Mouse (Mus musculus) thymus, postnatal 25 days (tissue): Measurements from ENCODE around the gene Kif19a.

ENCODE experiments used
- DNase-seq: peaks from one replicate; pipeline ENCODE4 v3.0.0; 2022

The Kif19a gene

DNA sequence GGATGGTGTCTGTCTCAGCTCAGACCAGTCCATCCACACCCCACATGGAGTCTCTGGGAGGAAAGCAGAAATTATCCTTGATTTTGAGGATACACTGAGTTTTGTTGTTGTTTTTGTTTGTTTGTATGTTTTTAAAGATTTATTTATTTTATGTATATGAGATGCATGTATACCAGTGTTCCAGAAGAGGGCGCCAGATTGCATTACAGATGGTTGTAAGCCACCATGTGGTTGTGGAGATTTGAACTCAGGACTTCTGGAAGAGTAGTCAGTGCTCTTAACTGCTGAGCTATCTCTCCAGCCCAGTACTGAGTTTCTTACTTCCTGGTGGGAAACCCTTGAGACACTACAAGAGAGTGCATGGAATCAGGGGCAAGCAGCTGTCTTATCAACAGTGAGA, 44.2 kb downstream of the Kif19a start:
- no peak for DNase-seq

- no peak for DNase-seq
These were observed 45.2 kb downstream of the Kif19a start for GRCm38 (mm10) chr11:114810344-114810743.

GRCm38 (mm10) chr11:114812731-114813240, 47.6 kb downstream of the Kif19a start:
- DNase-seq = peak; percentile 84

GRCm38 (mm10) chr11:114814873-114815592, 49.8 kb downstream of the Kif19a start:
- DNase-seq = no peak

- no peak for DNase-seq
These were observed 51.7 kb downstream of the Kif19a start for GRCm38 (mm10) chr11:114816934-114817333.

GRCm38 (mm10) chr11:114818185-114818584, 53.0 kb downstream of the Kif19a start:
- DNase-seq = no peak

DNA sequence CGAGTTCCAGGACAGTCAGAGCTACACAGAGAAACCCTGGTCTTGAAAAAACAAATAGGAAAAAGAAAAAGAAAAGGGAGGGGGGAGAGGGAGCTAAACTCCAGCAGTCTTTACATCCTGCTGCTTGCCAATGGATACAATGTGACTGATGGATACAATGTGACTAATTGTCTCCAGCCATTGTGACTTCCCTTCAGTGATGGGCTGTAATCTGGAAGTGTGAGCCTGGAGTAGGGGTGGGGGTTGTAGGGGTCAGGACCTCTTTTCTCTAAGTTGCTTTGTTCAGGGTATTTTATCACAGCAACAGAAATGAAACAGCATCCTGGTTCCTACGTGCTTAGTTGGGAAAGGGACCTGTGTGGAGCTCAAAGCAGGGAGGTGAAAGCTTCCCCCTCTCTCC, 53.9 kb downstream of the Kif19a start:
- DNase-seq = no peak

- DNase-seq = no peak
These were observed 55.3 kb downstream of the Kif19a start for GRCm38 (mm10) chr11:114820444-114820843.

DNA sequence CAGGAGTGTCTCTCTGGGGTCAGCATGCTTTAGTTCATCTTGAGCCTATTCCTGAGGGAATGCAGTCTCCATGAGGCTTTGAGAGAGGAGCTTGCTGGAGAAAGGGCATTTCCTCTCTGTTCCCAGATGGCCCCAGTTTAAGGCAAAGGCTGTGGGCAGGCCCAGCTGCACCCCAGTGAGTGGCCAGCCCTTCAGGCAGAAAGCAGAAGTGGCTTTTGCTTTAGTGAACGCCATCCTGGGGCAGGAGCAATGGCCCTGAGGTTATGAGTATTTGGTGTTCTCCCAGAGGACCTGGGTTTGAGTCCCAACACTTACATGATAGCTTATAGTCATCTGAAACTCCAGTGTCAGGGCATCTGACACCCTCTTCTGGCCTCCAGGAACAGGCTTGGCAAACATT, 56.1 kb downstream of the Kif19a start:
- no peak for DNase-seq

DNA sequence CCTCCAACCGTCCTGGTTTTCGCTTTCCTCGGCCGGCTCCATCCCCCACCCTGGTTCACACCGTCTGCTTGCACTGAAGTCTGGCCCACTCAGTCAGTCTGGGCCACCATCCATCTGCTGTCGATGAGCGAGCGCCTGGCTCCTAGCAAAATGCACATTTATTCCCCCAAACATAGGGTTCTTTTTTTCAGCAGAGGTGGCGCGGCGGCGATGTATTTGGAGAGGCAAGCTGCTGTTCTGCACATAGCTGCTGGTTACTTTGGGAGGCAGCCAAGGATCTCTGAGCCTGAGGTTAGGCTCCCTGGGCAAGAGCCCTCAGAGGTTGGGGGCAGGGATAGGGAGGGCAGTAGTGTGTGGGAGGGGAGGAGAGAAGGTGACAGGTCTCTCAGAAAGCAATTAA, 57.5 kb downstream of the Kif19a start:
- no peak for DNase-seq

DNA sequence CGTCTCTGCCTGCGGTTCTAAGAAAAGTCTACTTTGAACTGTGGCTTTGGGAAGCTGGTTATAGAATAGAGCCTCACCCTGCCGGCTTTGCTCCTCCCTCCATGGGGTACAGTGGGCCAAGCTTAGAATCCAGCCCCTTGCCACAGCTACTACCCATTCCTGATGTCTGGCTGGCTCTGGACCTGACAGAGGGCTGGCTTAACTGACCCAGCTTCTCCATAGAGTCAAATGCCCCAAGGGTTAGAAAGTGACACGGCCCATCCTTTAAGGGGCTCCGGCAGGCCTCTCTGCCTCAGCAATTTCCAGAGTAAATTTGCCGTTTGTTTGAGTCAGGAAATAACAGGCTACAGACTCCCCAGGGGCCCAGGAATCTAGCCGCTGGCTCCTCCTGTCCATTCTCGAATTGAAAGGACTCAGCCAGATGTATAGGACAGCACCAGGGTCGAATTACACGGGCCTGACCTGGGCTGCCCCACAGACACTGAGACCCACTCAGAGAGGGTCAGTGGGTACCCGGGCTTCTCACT, 58.1 kb downstream of the Kif19a start:
- no peak for DNase-seq

DNA sequence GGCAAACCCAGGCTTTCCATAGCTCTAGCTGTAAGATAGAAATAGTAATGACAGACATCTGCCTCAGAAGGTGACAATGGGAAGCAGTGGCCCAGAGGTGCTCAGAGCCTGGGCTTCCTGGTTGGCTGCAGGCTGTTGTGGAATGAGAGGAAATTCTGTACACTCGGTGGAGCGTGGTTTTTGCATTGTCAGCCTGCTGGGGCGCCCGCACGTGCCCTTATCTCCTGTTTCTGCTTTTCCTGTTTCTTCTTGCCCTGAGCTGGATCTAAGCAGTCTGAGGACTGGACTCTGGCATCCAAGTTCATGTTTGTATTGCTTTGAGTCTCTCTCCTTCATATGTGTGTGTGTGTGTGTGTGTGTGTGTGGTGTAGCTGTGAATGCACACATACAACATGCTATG, 61.5 kb downstream of the Kif19a start:
- no peak for DNase-seq

DNA sequence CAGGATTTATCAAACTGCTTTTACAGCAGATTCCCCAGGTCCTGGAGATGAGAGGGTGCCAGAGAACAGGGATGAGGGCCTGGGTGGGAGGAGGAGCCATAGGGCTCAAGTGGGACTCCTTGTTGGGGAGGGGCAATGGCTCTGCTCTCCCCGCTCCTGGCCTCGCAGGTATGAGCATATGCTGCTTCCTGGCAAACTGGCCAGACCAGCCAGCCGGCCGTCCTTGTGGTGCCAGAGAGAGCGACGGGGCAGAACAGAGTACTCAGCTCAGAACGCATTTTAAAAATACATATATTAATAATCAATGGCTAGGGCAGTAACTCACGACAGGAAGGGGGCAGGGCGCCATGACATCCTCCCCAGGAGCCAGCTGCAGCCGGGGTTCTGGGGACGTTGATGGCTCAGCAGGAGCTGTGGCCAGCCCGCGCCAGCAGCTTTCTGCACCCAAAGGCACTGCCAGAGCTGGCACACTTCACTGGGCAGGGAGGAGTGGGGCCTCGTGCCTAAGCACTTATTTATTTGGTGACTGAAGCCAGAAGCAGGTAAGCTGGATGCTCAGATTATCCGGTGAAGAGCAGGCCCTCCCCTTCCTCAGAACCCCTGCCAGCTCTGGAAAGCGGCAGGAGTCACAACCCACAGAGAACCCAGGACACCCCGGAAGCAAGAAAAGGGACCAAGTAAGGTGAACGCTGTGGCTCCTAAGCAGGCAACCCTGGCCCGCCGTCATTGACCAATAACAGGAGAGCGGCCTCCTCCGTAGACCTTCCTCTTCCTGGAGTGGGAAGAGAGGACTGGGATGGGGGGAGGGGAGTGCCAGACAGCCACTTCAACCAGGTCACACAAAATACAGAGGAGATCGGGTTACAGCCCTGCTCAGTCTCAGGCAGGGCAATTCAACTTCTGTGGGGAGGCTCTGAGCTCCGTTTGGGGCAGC, 64.6 kb downstream of the Kif19a start:
- no peak for DNase-seq

- DNase-seq = no peak
These were observed 65.2 kb downstream of the Kif19a start for GRCm38 (mm10) chr11:114830433-114830773.

- DNase-seq = no peak
These were observed 68.0 kb downstream of the Kif19a start for GRCm38 (mm10) chr11:114833166-114833565.
